Mouse (Mus musculus) kidney, adult 10 weeks (tissue): ENCODE data around the gene Gm5788. TPM values are rescaled to one million over a fixed set of nuclear protein-coding genes. Genes with fewer than 3 reads are reported as not detected.

ENCODE experiments used
- polyA plus RNA-seq: library from polyadenylated mRNA; stranded (reverse); fragments of 350-450 nt; fragmentation: Illumina TruSeq; extraction: RNeasy Lipid Tissue Mini Kit (QIAGEN cat#74804); gene quantifications from one replicate; pipeline ENCODE4 v1.2.3, GENCODE M21; 2014; ENCODE audit warnings: low read depth, low replicate concordance

Gm5788 gene
- not detected for polyA plus RNA-seq

GRCm38 (mm10) chr12:87494421-87494820 lies at the start of gene Gm5788:
Gene Gm5788 (plus strand): TSS chr12:87494721.

DNA sequence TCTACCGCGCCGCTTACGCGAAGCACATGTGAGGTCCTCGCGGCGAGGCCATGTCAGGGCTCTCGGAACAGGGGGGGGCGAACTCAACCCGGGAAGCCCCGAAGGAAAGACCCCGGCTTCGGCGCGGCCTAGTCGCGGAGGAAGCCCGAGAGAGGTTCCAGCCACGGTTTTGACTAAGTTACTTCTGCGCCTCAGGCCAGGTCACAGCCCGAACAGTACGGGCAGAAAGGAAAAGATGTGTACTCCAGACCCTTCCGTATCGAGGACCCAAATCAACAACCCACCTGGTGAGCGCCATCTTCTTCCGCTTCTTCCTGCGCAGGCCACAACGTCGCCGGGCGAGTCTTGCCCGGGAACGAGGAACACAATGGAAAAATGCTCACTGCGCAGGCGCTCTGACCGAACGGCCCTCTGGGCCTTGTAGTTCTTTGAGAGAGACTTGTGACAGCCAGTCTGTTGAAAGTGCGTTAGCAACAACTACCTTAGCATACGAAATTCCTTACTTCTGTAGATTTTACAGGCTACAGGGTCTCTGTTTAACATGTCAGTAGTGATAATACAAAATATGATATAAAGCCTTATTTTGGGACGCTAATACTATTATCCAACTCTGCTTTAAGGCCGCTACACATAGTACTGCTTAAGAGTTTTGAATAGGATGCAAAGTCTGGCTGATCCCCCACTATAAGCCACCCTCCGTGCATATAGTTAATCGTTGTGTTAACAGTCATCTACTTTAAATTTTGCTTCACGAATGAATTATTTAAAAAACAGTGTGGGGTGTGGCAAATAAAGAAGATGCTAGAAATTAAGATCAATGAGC lies 22.3 kb upstream of the Gm5788 start, which contains the start of gene Snw1:
Snw1 (minus strand) TSS at position 311 of the 823 bp plus-strand sequence.

DNA sequence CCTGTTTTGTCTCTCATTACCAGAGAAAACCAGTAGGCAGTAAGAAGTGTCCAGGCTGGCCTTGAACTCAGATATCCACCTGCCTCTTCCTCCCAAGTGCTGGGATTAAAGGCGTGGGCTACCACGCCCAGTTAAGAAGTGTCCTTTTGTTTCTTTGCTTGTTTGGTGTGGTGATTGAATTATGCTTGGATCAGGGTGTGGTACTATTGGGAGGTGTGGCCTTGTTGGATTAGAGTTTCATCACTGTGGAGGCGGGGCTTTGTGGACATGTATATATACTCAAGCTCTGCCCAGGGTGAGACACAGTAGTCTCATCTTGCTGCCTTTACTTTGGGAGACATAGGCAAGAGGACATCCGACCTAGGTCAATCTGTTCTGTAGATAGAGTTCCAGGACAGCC lies 19.5 kb downstream of the Gm5788 start, which contains the start of gene Gm8300:
Gm8300 (plus strand) TSS at position 301 of the 400 bp plus-strand sequence.

Other genes with a start within 250 kb of the Gm5788 start
- 30.1 TPM for gene Vipas39, start 228.5 kb upstream of the Gm5788 start, polyA plus RNA-seq
- 141 TPM for gene Ahsa1, start 228.2 kb upstream of the Gm5788 start, polyA plus RNA-seq
- not detected for gene Ism2, start 195.0 kb upstream of the Gm5788 start, polyA plus RNA-seq
- gene Sptlc2, start 106.4 kb upstream of the Gm5788 start, polyA plus RNA-seq: 153 TPM
- gene Slirp, start 50.8 kb upstream of the Gm5788 start, polyA plus RNA-seq: 164 TPM
- 13.4 TPM for gene Alkbh1, start 50.7 kb upstream of the Gm5788 start, polyA plus RNA-seq
- gene Snw1, start 22.4 kb upstream of the Gm5788 start, polyA plus RNA-seq: 84.7 TPM
- not detected for gene Gm8300, start 19.6 kb downstream of the Gm5788 start, polyA plus RNA-seq
- not detected for gene Oog1, start 108.0 kb downstream of the Gm5788 start, polyA plus RNA-seq
- gene Gm4027, start 124.1 kb downstream of the Gm5788 start, polyA plus RNA-seq: not detected
- gene Gm16381, start 149.9 kb downstream of the Gm5788 start, polyA plus RNA-seq: not detected